Mouse (Mus musculus): ENCODE measurements around the gene Bcl11a.

The Bcl11a gene

DNA sequence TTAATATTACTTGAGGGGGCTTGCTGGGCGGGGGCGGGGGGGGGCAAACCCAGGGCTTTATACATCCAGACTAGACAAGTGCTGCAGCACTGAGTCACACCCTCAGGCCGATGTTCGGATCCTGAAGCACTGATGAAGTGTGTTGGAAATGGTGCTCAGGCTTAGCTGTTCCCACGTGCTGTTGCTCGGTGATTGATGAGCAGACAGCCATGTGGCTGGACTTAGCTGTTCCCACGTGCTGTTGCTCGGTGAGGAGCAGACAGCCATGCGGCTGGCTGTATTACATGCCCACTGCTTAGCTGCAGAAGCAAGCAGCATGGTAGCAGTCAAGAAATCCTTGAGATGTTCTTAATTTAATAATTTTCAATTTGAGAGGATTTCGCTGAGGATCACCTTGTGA lies 75.2 kb downstream of the Bcl11a start:
- DNase-seq (ENCODE audit: low spot score), result no peak

DNA sequence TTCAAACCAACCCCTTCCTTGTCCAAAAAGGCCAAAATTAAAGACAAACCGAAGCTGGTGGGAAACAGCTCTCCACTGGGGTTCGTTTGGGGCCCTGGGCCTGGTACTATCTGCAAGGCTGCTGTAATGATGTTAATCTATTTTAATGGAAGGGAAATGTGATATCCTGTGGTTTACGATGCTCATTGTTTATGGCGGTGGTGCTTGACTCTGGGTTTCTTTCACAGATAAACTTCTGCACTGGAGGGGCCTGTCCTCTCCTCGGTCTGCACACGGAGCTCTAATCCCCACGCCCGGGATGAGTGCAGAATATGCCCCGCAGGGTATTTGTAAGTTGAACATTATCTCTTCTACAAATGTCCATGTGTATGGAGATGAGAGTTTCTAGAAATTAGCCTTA lies 80.2 kb downstream of the Bcl11a start:
- DNase-seq (ENCODE audit: low spot score), result no peak

- no peak for DNase-seq (ENCODE audit: low spot score)
These were observed 81.8 kb downstream of the Bcl11a start for GRCm38 (mm10) chr11:24159656-24160055.

GRCm38 (mm10) chr11:24161458-24161857 lies 83.6 kb downstream of the Bcl11a start:
- no peak for DNase-seq (ENCODE audit: low spot score)

DNA sequence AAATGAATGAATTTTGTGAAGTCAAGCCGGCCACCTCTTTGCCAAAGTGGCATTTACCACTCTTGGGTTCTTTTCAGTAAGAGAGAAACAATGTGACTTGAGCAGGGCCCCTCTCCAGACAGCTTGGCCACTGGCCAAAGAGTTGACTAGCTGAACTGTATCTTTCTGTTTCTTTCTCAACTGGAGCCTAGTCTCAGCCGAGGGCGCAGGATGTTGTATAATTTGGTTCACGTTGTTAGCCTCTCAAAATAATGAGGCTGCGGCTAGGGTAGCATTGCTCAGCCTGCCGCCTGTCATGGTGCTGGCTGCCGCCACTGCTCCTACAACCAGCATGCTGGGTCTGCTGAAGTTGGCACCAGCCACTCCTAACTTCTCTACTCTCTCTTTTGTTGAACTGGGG lies 84.2 kb downstream of the Bcl11a start:
- peak; percentile 68 for DNase-seq (ENCODE audit: low spot score)

DNA sequence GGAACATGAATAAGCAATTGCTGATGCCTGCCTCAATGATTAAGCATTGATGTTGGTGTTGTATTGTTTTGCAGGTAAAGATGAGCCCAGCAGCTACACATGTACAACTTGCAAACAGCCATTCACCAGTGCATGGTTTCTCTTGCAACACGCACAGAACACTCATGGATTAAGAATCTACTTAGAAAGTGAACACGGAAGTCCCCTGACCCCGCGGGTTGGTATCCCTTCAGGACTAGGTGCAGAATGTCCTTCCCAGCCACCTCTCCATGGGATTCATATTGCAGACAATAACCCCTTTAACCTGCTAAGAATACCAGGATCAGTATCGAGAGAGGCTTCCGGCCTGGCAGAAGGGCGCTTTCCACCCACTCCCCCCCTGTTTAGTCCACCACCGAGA lies 85.2 kb downstream of the Bcl11a start:
- no peak for DNase-seq (ENCODE audit: low spot score)

- DNase-seq (ENCODE audit: low spot score), result no peak
These were observed 86.2 kb downstream of the Bcl11a start for GRCm38 (mm10) chr11:24164065-24164464.

DNA sequence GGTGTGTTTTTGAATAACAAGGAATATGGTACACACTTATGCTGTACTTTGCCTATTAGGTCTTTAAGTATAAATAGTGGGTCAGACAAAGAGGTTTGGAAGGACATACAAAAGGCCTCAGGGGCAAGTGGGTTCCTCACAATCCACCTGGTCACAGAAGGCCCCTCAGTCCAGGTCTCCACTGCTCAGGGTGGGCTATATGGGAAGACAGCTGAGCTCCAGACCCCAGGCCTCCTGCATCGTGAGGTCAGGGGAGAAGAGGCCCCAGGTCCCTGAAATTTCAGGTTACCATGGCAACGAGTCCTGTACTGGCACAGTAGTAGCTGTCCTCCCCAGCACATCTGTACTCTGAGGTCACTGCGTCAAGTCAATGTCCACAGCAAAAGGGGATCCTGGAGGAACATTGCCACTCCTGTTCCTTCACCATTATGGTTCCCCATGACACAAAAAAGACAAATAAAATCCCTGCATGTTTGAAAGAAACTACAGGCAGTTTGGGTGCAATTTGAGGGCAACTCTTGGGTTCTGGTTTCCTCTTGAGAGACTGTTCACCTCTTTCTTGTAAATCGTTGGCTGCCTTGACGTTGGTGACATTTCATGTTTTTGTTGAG lies 93.9 kb downstream of the Bcl11a start:
- no peak for DNase-seq (ENCODE audit: low spot score)

DNA sequence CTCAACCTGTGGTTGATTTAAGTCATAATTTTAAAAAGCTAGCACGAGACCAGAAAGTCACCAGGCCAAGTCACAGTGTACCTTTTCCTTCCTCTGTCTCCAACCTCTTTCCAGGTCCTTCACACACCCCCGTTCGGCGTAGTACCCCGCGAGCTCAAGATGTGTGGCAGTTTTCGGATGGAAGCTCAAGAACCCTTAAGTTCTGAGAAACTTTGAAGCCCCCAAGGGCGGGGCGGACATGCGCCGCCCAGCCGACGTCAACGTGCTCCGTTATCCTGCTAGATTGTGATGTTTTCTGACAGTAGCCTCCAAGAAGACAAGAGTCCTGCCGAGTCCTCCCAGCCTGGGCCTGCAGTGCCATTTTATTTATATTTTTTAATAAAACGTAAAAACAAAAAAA lies 94.7 kb downstream of the Bcl11a start:
- no peak for DNase-seq (ENCODE audit: low spot score)

- no peak for DNase-seq (ENCODE audit: low spot score)
These were observed 96.4 kb downstream of the Bcl11a start for GRCm38 (mm10) chr11:24174161-24174792.

DNA sequence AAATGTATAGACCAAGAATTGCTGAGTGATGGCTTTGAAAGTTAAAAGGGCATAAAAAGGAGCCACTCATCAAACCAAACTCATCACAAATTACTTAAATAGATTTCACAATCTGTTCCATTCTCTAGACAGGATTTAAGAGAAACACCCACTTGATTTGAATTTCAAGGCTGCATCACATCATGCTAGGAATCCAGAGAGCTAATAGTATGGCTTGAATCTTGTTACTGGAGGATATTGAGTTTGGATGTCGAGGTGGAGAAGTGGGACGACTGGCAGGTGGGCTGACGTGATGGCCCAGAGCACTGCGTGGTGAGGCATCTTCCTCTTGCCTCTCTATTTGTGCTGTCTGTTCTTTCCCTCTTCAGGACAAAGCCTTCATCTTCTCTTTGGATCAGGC lies 99.6 kb downstream of the Bcl11a start:
- no peak for DNase-seq (ENCODE audit: low spot score)

- no peak for DNase-seq (ENCODE audit: low spot score)
These were observed 101.1 kb downstream of the Bcl11a start for GRCm38 (mm10) chr11:24178823-24179476.

DNA sequence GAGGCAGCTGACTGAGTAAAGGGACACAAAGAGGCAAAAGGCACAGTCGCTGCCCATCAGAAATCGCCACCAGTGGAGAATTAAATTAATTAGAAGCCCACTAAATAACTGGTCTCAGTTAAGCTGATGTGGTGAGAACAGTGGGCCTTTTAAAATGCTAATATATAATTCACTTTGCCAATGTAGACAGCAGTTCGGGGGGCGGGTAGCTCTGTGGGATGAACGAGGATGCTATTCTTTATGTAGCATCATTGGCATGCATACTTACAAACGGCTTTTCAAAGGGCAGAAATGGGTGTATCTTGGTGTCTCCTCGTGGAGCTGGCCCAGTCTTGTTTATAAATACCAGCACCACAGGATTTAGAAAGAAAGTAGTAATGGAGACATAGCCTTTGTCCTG lies 102.2 kb downstream of the Bcl11a start:
- DNase-seq (ENCODE audit: low spot score), result no peak

- DNase-seq (ENCODE audit: low spot score), result no peak
These were observed 105.6 kb downstream of the Bcl11a start for GRCm38 (mm10) chr11:24183501-24183900.

DNA sequence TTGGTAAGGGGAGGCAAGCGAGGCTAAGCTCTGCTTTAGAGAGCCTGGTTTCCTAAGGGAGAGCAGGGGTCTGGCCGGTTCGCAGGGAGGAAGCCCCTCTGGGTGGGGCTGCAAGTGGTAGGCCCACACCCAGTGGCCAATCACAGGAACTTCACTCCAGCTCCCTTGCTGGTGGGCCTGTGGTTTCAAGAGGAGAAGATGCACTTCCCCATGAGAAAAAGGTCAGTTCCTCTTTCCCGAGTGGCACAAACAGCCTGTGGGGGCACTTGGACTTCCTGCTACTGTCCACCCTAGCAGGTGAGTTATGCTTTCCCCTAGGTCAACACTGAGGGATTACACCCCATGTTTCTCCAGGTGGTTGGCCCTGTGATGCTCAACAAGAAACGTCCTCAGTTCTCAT lies 107.1 kb downstream of the Bcl11a start:
- no peak for DNase-seq (ENCODE audit: low spot score)

GRCm38 (mm10) chr11:24190411-24190810 lies 112.6 kb downstream of the Bcl11a start:
- no peak for DNase-seq (ENCODE audit: low spot score)

- no peak for DNase-seq (ENCODE audit: low spot score)
These were observed 118.8 kb downstream of the Bcl11a start for GRCm38 (mm10) chr11:24196460-24197190.

GRCm38 (mm10) chr11:24197424-24197823 lies 119.6 kb downstream of the Bcl11a start:
- no peak for DNase-seq (ENCODE audit: low spot score)

DNA sequence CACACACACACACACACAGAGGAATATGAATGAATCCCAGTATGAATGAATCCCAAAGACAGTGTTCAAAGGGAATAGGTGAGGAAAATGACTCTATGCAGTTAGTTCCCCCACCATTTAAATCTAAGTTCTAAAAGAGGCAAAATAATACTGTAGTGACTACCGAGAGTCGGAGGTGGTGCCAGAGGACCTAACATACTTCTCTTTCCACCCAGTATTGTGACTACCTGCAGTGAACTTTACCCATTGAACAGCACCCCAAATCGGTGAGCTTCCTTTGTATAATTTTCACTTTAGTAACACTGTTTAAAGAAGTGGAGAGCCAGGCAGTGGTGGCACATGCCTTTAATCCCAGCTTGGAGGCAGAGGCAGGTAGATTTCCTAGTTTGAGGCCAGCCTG lies 121.7 kb downstream of the Bcl11a start:
- DNase-seq (ENCODE audit: low spot score), result no peak

DNA sequence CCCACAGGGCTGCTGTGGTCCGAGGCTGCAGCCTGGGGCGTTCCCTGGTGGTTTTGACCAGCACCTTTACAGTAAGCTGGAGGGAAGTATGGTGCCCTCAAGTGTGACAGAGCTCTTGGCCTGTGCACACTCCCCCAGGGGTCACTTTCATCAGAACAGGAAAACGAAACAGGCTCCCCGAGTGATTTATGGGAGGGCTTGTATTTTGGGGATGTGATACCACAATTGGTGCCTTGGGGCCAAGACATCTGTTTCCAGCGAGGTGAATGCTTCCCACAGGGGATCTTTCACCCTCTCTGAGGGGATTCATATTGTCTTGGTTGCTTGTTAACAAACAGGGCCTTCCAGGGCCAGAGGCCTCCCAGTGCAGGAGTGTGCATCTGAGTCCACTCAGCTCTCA lies 122.5 kb downstream of the Bcl11a start:
- no peak for DNase-seq (ENCODE audit: low spot score)

DNA sequence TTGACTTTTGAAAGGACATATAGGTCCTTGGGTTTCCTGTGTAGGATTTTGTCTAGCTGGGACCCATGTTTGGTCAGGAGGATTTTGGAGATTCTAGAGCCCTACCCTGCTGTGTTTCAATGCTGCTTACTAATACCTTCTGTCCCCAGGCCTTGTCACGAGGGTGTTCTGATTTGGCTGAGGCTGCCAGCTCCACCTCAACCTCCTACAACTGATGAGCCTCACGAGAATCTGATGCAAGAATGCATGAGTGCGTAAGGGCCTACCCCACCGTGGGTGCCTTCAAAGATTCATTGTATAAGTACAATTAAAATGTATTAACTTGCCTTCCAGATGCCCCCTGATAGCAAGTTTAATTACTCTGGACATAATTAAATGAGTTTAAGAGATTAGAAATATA lies 123.4 kb downstream of the Bcl11a start:
- DNase-seq (ENCODE audit: low spot score), result no peak

DNA sequence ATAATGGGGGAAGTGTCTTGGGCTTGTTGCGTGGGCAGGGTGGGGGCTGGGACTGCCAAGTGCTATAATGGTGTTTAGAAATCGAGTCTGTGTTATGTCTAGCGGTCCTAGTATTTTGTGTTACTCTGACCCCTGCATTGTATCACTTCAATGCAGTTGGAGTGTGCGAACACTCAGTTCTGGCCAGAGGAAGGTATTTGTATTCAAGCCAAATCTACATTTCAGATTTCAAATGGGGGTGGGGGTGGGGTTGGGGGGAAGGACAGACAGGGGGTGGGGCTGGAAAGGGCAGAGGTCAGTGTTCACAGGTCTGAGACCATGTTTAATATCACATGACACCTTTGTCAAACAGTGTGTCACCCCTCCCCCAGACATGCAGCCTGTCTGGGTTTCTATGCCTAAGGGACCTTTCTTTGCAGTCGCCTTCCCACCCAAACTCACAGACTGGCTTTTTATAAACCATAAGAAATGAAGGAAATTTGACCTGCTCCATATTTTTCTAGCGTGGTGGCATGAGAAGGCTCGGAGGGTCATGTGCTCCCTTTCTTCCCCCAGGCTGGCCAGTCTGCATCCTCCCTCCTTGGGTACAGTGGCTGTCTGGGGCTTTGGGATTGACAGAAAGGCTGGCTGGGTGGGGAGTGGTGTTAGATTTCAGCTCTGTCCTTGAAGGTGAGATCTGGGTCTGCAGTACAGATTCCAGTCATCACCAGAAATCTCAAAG lies 124.9 kb downstream of the Bcl11a start:
- no peak for DNase-seq (ENCODE audit: low spot score)

Measured in testis, postnatal 10 days (tissue).